Mouse (Mus musculus) cerebellum, postnatal 14 days (tissue): ENCODE measurements at regions not wholly inside any gene's neighbourhood (a gene's known extent, or its start where the extent isn't known, plus 50 kb on each side); places are given as distances from the start of the nearest gene placed in this dataset.

Experiments used
- DNase-seq, 2 experiments: peaks; one replicate each; pipeline ENCODE4 v3.0.0; 2021; ENCODE audit warnings: mixed read lengths in 2 of 2

DNA sequence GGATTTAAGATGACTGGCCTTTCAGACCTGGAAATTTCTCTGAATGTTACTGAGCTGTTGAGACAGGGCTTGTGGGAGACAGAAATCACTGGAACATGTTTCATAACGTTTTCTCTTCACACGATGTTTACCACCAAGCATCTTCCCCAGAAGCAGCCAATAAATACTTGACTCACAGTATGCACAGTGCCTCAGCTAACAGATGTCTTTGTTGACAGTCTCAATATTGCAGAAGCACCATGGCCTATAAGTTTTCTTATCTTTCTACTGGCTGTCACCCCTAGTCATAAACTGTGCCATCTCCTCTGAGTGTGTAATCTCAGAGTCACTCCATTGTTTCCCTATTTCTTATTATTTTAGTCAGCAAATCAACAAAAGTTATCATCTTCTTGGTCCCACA lies 187.9 kb upstream of the Gm38303 start:
- DNase-seq, result no peak

DNA sequence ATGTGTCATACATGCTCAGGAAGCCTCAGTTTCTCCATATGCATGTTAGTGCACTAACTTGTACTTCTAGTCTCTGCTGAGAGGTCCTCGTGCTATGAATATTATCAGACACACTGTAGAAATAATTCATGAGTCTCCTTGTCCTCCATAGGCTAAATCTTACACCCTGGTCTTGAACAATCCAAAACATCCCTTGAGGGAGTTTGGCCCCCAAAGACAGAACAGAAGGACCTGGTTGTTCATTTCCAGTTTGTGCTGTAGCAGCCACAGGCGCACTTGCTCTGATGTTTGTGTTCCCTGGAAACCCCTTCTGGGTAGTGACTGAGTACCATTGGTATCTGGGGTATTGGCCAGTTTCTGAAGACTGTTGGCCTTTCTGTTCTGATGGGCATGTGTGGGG lies 176.7 kb upstream of the Gm38303 start:
- no peak for DNase-seq

- peak in 1 of 2 experiments; percentile 7 for DNase-seq
These were observed 175.9 kb upstream of the Gm38303 start for GRCm38 (mm10) chr3:10511376-10511775.
